Mouse (Mus musculus) myocyte (in vitro differentiated cells): ENCODE measurements around the gene Gm9821.

Experiments
- CEBPB ChIP-seq: IDR thresholded peaks from 2 replicates; pipeline ENCODE4 v1.6.1; 2011; ENCODE audit warnings: mild to moderate bottlenecking, moderate library complexity; ENCODE audit not compliant: poor library complexity, insufficient read depth, severe bottlenecking
- POLR2A ChIP-seq: IDR thresholded peaks from one replicate; pipeline ENCODE4 v1.6.1; 2011; ENCODE audit warnings: low read depth, mild to moderate bottlenecking, control low read depth, moderate library complexity; ENCODE audit not compliant: insufficient read length
- SRF ChIP-seq: IDR thresholded peaks from one replicate; pipeline ENCODE4 v1.6.1; 2011; ENCODE audit warnings: low read depth; ENCODE audit not compliant: control insufficient read depth, insufficient read length
- USF1 ChIP-seq: IDR thresholded peaks from one replicate; pipeline ENCODE4 v1.6.1; 2011; ENCODE audit warnings: low read depth, mild to moderate bottlenecking, control low read depth, moderate library complexity

DNA sequence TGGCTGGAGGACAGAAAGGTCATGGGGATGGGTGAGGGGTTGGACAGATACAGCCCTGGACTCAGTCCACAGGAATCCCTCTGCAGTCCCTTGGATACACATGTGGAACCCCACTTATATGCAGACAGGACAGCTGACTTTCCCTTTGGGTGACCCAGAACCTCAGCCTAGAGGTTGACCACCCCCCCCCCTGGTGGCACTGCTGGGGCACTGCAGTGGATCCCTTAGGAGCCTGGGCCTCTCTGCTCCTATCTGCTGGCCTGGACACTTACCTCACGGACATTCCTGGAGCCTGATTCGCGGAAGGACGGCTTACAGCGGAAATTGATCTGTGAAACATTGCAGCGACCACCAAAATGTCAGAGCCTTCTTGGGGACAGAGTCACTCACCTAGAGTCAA is 3.1 kb upstream of the Gm9821 start:
- TF ChIP-seq USF1 (no peak), POLR2A (no peak), CEBPB (no peak), SRF (no peak)
